Mouse (Mus musculus) telencephalon, adult 2 months (tissue): Measurements from ENCODE around the gene Sycp2.
"Not testable (repeated sequence)": the region's sequence is repeated elsewhere in the genome, so short reads cannot be mapped to it uniquely, and the experiment has no call there.

Experiments used
- DNase-seq: peaks from one replicate; pipeline ENCODE4 v3.0.0-alpha.2; 2011; ENCODE audit warnings: low read depth, low spot score

The Sycp2 gene

GRCm38 (mm10) chr2:178413481-178414260, 6.2 kb upstream of the Sycp2 start:
- no peak for DNase-seq

GRCm38 (mm10) chr2:178413081-178413480, 5.6 kb upstream of the Sycp2 start:
- no peak for DNase-seq

DNA sequence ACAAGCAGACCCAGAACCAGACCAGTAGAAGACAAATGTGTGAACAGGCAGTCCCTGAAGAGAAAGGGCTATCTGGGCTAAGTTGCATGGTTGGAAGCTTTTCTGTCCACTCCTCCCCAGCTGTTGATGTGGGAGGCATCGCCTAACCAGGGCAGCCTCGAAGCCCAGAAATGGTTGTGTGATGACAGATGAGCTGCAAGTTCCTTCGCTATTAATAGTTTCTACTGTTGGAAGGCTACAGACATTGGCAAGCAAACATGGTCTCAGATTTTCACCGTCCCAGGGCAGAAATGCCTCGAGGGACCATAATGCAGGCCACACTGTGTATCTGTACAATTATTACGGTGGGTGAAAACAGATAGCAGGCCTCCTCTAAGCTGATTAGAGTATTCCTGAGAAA, 5.1 kb upstream of the Sycp2 start:
- peak; percentile 59 for DNase-seq

GRCm38 (mm10) chr2:178410286-178410685, 2.8 kb upstream of the Sycp2 start:
- DNase-seq: no peak

DNA sequence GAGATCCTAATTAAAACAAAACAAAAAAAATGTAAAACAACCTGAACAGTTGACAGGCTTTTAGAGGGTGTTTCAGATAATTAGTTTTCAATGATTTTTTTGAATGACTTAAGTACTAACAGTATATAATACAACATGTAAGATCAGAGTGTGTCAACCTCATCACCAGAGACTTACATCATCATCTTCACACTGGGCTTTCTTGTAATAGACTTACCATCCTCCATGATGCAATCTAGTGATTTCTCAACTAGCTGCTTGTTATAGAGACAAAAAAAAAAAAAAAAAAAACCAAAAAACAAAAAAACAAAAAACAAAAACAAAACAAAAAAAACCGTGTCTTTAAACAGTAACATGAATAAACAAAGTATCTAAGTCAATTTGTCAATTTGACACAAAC, 1.5 kb upstream of the Sycp2 start:
- DNase-seq: no peak

GRCm38 (mm10) chr2:178342597-178342996, 64.9 kb downstream of the Sycp2 start:
- no peak for DNase-seq

DNA sequence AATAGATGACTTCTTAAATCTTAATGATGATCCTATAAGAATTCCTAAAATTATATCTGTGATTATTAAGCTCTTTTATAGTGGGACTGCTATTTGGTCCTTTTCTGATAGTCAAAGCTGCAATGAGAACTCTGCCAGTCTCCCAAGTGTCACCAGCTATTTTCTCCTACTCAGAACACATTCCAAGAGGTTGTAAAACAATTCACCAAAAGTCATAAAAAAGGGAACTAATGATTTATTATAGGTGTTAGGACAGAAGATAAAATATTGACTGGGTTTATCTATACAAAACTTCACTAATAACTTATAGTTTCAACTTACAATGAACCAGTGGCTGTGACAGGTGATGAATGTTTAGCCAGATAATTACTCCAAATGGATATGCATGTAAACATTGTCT, 65.4 kb downstream of the Sycp2 start:
- DNase-seq: not testable (repeated sequence)

DNA sequence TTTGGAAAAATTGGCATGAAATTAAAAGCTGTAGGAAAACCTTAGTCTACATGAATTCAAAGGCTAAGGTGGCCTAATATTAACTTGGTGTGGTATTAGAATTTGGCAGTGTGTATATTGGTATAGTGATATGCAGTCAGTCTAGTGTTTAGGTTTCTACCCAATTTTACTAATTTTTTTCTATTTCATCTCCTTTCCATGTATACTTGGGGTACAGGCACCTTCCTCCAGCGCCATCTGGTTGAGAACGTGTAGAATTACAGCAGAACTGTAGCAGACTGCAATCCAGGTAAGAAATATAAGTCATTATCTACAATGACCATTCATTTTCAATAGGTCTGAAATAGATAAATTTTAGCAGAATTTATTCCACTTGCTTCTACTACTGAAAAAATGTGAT, 68.4 kb downstream of the Sycp2 start:
- DNase-seq: no peak

GRCm38 (mm10) chr2:178337878-178338277, 69.6 kb downstream of the Sycp2 start:
- DNase-seq: no peak

DNA sequence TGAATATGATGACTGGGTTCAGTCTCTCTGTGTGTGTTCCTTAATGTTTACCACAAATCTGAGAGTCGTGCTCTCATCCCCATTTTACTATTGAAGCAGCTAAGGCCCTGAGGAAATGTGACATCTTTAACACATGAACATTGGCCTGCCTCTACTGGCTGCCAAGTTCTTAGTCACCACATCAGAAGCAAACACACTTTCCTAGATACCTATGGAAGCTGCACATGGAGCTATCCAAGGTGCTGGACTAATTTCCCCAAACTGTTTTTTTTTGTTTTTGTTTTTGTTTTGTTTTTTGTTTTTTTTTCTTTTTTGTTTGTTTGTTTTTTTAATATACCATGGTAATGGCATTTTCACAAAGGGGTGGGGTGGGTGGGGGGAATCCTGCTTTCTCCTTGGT, 77.5 kb downstream of the Sycp2 start:
- DNase-seq: no peak

GRCm38 (mm10) chr2:178329551-178329950, 77.9 kb downstream of the Sycp2 start:
- peak; percentile 69 for DNase-seq

DNA sequence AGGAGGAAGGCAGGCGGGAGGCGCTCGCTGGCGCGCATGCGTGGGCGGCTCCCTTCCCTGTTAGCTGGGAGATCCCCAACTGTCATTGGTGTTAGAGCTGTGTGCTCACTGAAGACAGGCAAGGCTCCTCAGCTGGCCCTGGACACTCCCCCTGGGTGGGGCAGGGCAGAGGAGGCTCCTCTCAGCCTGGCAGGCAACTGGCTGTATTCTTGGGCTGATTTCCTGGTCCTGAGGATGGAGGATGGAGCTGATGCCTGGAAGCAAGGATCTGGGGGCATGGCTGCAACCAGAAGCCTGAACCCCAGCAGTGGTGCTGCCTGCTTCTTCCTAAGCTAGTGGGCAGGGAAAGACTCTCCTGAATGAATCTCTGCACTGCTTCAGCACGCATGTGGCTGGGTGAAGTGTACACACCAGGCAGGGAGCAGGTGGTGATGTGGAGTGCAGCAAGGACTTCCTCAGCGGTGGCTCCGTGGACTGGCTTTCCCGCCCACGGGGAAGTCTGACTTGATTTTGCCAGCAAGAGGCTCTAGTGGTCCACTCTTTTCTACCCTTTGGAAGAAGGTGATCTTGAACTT, 79.9 kb downstream of the Sycp2 start:
- DNase-seq: peak; percentile 87

DNA sequence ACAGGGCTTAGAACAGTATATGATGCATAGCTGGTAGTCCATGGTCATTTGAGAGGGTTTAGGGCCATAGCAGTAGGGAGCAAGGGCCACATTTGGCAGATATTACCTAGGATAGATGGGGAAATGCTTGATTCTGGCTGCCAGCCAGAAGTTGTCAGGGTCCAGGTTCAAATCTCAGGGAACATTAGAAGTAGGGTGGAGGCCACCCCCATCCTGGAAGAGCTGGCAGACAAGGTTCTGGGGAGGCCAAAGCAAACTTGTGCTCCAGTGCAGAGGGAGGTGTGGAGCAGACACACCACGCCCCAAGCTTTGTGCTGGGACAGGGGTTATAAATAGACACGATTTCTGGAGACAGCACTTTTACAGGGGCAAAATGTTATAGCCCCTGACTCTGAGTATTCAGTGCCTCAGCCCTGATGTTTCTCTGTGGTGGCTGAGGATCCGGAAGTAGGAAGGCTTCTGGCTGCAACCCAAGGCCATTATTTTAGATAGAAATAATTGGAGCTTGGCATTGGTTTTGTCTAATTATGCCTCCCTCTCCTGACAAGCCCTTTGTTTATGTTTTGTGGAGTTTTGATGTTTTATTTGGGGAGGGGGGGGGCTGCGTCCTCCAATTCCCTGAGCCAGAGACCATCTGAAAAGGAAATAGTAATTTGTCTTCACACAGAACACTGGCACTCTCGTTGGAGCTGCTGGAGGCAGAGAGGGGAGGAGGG, 80.6 kb downstream of the Sycp2 start:
- no peak for DNase-seq

GRCm38 (mm10) chr2:178326067-178326466, 81.4 kb downstream of the Sycp2 start:
- DNase-seq: no peak

- no peak for DNase-seq
These were observed 82.7 kb downstream of the Sycp2 start for GRCm38 (mm10) chr2:178324818-178325217.

DNA sequence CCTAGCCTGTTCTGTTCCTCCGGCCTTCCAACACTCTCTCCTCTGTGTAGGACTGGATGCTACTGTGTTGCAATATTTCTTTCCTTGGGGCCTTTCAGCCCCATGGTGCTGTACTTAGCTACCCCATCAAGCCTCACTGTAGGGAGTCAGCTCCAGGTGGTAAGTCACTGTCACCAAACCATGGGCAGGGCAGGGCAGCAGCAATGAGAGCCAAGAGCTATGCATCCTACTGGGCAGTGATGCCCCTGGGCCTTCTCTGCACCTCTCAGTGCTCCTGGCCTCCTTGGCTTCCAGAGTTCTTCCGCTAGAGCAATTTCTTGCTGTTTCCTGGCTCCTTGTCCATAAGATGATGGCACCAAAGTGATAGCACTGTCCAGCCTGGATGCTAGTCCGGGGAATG, 83.1 kb downstream of the Sycp2 start:
- DNase-seq: no peak

- no peak for DNase-seq
These were observed 86.2 kb downstream of the Sycp2 start for GRCm38 (mm10) chr2:178321271-178321670.

DNA sequence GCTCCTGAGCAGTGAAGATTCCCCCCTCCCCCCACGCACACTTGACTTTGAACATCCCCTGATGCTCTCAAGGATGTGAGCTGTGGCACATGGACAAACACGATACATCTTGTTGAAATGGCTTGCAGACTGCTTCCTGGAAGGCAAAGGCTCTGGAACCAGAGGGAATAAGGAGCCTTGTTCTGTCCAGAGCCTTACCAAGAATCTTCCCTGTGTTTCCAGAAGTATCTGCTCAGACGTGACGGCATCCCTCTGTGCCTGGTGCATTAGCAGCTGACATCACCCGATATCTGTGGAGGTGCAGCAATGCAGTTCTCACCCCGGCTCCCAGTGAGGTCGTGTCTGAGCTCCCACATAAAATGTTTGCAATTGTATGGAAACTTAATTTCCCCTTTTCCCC, 87.7 kb downstream of the Sycp2 start:
- DNase-seq: no peak

DNA sequence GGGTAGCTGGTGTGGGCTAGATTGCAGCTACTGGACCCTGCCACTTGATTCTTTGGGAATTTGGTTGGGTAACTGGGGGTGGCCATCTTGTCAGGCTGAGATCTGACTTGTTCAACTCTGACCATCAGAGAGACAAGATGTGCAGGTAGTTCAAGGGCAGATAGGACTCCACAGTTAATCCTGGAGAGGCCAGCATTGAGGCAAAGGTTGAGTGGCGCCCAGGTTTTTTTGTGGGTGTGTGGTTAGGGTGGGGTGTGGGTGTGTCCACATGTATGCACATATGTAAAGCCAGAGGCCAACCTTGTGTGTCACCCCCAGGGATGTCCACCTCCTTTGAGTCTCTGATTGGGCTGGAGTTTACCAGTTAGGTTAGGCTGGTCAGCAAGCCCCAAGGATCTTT, 91.2 kb downstream of the Sycp2 start:
- no peak for DNase-seq

GRCm38 (mm10) chr2:178313539-178313938, 93.9 kb downstream of the Sycp2 start:
- DNase-seq: no peak

DNA sequence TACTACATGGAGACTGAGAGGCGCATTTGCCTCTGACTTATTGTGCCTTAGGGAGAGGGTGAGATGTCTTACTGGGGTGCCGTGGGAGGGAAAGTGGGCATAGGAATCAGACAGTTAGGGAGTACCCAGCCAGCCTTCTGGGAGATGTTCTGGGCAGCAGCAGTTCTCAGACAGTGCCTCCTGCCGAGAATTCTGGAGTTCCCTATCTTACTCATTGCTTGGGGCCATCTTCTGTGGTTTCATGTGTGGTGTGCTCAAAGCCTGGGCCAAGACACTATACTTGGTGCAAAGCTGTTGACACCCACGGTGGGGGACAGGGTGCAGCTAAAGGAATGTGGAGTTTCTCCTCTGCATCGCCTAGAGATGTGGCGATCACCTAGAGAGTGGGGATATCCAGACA, 102.8 kb downstream of the Sycp2 start:
- DNase-seq: peak; percentile 29

GRCm38 (mm10) chr2:178304188-178304529, 103.3 kb downstream of the Sycp2 start:
- no peak for DNase-seq
